Mouse (Mus musculus) gastrocnemius, postnatal 4 days (tissue): ENCODE measurements around the gene Hdgfl3. TPM values are rescaled to one million over a fixed set of nuclear protein-coding genes. Genes with fewer than 3 reads are reported as not detected.
A peak's percentile ranks its signal among the peaks of the same experiment; 100 is the strongest.

ENCODE experiments used
- DNase-seq, 2 experiments: peaks; one replicate each; pipeline ENCODE4 v3.0.0; 2021 to 2022; ENCODE audit warnings: low spot score in 2 of 2, mixed read lengths in 2 of 2
- total RNA-seq, 2 experiments: library from RNA; stranded (reverse); gene quantifications; 2 replicates each; pipeline ENCODE4 v1.2.3; 2021

The Hdgfl3 gene
- total RNA-seq, 2 experiments from 2014 or later: 11.8 to 12.3 TPM

DNA sequence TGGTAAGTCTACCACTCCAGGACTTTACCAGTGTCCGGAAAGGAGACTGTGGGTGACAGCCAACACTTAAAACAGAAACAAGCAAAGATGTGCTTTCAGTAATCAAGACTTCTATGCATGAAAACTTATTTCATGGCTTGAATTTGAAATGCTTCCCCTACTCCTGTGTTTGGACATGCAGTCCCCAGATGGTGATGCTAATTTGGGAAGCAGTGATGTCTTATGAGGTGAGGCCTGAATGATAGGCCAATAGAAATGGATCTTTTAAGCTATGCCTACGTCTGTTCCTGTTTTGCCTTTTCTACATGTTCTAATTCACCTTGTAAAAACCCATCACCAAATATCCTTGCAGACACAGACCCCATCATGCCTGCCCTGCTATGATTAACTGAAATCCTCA, 29.3 kb downstream of the Hdgfl3 start:
- no peak for DNase-seq

DNA sequence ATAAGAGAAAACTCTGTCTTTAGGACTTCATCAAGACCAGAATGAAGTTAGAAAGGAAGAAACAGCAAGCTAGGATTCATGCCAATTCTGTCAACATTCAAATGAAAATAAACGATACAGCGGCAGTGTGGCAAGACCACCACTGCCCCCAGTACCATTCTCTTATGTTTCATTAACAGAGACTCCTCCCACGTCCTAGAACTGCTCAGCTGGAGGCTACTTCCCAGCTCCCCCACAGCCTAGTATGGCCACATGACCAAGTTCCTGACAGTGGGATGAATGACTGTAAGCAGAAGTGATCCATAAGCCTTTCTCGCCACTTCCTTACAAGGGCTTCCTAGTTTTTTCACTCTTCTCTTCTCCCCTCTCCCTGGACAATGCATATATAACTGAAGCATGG, 30.2 kb downstream of the Hdgfl3 start:
- DNase-seq: no peak

DNA sequence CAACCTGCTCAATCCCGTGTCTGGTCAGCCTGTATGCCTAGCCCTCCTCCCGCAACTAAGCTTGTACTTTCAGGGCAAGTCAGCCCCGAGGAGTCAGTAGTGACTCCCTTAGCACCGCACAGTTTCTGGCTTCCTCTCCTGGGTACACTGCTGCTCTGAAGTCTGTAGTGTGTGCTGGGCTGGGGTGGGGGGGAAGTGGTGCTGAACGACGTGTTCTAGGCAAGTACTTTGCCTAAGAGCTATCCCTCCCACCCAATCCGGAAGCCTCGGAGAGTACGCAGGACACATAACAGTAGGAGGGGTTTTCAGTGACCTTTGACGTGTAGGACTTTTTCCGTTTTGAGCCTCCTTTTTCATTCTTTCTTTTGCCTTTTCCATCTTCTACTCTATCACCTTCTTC, 34.9 kb downstream of the Hdgfl3 start:
- no peak for DNase-seq

DNA sequence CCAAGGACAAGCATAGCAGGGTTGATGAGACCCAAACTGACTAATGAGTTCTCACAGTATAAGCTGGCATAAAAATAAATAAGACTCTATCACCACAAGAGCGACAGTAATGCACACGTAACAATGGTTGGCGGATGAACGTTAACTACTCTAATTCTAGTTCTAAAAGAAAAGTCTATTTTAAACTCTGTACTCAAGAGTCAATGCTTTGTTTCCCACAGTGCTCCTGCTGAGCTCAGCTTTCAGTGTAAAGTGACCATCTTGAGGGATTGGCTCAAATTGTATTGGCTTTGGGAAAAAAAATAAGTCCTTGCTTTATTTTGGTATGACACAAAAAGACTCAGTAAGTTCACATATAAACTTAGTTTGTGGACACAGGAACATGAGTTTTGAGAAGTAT, 49.1 kb downstream of the Hdgfl3 start:
- DNase-seq: no peak

DNA sequence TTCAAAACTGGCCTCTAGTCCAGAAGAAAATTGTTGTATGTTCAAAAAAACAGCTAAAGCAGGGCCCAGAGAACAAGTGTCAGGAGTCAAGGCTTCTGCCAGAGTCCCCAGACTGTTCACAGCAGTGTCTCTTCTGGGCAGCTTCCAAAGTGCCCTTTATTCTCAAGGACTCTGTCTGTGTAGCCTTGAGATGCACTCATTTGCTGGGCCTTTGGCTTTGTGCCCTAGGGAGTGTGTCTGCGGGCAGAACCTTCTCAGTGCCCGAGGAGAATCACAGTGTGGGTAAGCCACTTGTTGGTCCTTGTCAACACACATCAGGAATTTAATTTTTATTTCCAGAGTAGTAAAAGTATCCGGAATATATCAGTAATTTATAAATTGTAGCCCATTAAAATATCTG, 52.7 kb downstream of the Hdgfl3 start:
- no peak for DNase-seq

DNA sequence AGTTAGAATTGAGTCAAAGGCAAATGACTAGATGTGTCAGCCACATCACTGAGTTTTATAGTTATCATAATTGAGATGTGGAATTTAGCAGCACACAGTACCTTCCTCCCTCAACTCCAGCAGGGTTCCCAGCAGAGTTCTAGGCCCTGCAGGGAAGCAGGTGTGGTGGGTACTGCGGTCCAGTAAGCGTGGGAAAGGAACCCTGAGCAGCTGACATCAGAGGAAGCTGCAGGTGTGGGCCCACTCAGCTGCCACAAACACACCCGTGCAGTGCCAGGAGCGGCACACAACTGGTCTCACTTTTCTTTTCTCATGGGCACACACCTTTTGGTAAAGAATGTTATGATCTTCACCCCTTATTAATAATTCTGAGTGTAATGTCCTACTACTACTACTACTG, 53.5 kb downstream of the Hdgfl3 start:
- no peak for DNase-seq

DNA sequence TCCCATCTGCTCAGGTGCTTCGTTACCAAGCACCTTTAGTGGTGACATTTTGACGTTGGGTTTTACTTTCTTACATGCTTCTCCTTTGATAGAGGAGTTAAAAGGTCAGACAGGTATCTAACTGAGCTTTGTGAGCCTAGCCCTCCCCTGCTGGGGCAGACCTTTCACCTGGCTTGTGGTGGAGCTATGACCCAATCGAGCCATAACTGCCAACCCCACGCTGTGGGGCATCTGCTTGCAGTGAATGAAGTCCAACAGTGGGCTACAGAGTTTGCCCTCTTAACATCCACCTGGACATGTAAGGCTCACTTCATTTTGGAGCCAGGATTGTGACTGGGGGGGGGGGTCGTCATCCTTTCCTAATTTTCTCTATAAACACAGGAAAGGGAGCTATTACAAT, 54.0 kb downstream of the Hdgfl3 start:
- DNase-seq: no peak

DNA sequence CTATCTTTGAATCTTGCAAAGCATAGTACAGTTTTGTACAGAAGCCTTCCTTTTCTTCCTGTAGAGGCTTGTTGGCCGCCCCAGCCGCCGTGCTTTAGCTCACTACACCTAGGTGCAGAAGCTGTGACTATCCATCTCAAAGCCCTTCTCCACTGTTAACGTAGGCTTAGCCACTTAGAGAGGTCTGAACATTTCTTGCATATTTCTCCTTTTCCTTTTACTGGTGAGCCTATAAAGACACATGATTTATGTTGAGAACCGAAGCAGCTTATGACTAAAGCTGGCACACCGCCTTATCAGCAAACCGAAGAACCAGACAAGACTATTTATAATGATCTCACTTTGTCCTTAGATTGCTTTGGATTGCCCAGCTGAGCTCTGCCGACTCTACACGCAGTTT, 58.9 kb downstream of the Hdgfl3 start:
- no peak for DNase-seq

DNA sequence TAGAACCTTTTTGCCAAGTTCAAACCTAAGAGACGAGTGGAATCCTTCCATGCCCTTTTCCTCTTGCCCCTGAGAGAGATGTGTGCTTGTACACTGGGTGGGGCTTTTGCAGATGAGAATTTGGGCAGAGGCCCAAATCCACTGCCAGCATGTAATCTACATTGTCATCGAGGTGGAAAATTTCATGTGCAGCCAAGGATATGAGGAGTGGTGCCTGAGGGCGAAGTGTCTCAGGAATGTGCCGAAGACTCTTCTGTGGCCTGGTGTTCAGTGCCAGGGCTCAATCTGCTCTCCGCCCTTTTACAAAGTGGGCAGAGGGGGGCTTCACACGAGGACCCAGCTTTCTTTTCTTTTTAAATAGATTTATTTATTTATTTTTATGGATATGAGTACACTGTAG, 59.6 kb downstream of the Hdgfl3 start:
- DNase-seq: no peak

DNA sequence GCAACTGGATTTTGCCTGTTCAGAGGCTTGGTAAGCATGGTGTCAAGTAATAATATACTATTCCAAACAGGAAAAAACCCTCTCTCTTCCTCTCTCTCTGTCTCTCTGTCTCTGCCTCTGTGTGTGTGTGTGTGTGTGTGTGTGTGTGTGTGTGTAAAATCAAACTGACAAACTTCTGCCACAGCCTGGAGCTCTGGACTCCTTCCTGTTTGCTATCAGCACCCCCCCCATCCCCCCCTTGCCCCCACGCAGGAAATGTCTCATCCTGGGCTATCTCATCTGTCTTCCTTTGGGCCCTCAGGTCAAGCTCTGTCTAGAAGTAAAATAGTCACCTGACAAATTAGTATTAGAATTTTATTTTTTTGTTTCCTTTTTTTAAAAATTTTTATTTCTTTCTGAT, 60.5 kb downstream of the Hdgfl3 start:
- DNase-seq: no peak

DNA sequence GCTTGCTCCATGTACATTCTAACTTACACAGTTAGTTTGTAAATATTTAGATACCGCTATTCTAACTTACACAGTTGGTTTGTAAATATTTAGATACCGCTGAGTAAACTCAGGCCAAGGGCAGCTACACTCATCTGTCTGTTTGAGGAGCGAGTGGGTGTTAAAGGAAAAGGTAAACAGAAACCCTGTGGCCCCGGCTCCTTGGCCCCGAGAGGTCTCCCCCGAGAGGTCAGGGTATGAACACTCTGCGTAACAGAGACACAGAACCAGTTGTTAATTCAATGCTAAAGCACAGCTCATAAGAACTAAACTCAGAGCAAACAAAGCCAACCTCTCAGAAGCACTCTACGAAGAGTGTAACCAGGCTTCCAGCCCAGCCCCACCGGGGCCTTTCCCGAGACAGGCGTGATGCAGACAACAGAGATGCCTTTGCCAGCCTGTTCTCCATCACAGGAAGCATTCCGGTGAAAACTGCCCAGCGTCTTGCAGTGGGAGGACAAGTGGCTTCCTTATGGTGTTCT, 61.7 kb downstream of the Hdgfl3 start:
- DNase-seq: peak in 1 of 2 experiments; percentile 14

DNA sequence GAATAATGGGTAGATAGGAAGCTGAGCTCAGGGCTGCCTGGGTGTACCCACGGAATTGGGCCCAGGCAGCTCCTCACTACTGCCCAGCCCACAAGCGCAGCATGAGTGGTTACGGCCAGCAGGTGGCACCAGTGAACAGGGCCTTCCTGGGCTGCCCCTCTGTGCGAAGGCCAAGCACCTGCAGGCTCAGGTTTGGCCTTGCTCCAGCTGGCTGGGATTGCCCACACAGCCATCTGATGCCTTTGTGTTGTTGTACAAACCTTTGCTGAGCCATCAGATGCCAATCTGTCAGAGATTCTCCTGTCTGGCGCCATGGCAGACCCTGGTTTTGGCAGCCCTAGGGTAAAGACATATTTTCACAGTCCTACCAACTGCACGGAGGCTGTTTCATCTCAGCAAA, 66.1 kb downstream of the Hdgfl3 start:
- DNase-seq: peak; percentile 37 to 65

DNA sequence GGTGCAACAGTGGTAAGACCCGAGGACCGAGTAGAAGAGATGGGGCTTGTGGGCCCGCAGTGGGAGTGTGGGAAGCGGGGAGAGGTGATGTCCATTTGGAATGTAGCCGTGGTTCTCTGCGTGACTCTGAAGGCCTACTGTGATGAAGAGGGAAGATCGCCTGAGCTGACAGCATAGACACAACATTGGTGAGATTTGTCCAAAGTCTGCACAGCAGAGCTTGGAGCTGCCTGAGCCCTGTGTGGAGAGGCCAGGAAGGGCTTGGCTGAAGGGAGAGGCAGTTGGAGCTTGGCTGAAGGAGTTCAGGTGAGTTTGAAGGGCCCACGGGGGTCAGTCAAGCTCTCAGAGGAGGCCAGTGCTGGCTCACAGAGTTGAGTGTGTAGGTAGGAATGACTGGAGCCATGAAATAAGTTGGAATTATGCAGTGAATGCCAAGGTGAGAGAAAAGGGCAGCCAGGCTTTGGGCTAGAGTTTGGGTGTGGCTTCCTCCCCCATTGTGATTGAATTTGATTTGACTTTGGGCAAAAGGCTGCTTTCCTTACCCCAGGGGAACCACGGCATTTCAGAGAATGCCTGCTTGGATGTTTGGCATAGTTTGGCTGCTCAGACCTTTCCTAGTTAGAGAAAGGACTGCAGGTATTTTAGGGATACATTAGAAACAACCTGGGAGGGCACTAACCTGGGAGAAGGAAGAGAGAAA, 66.9 kb downstream of the Hdgfl3 start:
- peak in 1 of 2 experiments; percentile 9 for DNase-seq

DNA sequence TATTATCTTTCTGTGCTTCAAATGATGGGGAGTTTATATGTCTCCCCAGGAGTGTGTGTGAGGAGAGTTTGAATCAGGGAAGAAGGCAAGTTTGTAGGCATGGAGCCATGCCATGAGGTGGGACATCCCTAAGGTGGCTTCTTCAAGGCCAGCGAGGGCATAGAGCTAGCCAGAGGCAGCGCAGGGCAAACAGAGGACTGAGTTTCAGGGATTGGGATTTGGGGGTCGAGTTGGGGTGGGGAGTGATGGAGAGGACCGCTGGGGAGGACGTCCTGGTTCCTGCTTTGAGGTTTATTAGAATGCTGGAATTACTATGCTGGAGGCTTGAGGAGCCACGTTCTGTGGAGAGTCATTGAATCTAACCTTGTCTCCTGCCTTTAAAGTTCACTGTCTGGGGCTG, 68.3 kb downstream of the Hdgfl3 start:
- DNase-seq: no peak

DNA sequence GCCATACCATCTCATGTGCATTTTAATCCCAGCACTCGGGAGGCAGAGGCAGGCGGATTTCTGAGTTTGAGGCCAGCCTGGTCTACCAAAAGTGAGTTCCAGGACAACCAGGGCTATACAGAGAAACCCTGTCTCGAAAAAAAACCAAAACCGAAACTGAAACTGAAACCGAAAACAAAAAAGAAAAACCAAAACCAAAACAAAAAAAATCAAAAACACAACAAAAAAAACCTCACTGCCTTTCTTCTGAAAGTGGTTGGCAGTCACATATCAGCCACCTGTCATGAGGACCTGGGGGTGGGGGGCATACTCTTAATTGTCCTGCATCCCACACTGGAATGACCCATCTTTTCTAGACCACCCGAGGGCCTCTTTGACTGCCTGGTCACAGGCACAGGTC, 69.7 kb downstream of the Hdgfl3 start:
- no peak for DNase-seq

DNA sequence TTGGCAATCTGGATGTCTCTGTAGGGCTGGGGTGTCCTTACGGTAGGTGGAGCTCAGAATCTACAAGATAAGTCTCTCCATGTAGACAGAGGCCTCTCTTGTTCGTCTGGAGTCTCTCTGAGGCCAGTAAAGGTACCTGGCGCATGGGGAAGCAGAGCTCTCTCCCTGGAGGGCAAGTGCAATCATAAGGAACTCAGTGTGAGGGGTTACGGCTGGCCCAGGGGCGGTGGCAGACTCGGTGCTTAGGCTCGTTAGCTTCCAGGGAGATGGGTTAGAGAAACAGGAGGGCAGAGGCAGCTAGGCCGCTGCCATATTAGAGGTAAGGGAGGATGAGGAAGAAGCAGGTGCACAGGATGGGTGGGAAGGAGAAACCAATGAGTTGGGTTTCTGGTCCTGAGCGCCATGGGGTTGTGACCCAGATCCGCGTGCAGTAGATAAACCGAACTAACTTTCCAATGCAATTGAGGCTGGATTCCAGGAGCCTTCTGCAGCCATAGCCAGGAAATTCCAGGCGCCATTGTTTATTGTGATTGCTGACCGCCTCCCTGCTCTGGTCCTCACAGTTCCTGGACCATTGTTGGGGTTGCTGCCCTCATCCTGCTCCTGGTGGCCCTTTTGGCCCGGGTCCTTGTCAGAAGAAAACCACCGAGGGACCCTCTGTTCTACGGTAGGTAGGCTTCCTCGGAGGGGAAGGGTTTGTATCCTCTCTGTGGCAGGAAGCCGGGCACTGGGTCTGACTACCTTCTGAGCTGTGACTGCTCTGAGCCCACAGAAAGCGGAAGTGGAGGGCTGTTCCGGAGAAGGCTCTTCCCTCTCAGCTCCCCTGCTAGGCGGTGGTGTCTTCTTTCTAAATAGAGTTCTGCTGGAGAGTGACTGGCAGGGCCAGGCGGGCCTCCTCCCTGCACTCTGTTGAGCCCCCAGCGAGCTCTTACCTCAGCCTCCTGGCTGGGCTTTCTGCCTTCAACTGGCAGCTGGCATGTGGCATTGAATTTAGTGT, 71.4 kb downstream of the Hdgfl3 start:
- DNase-seq: peak in 1 of 2 experiments; percentile 36

DNA sequence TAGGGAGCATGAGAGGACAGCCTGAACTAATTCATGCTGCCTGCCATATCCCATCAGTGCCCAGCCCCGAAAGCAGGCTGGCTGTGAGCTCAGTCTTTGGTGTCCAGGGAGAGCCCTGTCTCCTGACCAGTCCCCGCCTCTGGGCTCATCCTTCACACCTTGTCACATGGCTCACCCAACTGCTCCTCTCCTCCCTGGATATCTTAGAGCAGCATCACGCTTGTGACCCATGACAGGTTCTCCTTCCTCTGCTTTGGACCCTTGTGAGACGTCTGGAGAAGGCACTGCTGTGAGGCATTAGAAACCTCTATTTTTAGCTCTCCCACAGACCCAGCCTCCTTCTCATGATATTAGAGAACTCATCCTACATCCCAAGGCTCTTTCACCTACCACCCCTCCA, 72.4 kb downstream of the Hdgfl3 start:
- DNase-seq: no peak

DNA sequence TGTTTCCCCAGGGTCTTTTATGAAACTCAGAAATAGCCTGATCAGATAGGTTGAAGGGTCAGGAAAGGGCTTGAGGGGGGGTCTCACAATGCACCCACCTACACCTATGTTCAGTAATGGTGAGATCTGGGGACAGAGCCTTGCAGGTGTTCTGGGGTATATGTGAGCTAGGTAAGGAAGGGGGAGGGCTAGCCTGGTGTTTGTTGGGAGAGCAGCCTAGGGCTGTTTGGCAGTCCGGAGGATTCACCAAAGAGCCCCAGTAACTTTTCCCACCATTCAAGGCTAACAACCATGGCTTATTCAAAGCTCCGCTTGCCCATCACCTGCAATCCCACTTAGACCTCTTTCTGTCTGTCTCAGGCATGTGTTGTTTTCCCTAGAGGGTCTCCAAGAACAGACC, 72.8 kb downstream of the Hdgfl3 start:
- no peak for DNase-seq

DNA sequence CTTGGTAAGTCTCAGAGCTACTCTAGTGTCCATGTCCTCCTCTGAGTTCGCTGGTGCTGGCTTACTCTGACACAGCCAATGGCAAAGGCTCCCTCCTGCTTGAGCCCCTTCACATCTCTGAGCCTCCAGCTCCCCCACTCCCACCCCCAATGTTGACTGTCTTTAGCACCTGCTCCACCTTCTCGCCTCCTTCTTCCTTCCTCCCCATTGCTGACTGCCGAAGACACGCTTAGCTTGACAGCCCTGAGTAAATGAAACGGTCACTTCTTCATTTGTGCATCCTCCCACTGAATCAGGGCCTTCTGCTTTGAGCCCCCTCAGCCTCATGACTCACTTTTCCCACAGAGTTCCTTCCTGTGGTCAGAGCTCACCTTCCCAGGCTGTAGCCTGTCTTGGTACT, 73.3 kb downstream of the Hdgfl3 start:
- no peak for DNase-seq

DNA sequence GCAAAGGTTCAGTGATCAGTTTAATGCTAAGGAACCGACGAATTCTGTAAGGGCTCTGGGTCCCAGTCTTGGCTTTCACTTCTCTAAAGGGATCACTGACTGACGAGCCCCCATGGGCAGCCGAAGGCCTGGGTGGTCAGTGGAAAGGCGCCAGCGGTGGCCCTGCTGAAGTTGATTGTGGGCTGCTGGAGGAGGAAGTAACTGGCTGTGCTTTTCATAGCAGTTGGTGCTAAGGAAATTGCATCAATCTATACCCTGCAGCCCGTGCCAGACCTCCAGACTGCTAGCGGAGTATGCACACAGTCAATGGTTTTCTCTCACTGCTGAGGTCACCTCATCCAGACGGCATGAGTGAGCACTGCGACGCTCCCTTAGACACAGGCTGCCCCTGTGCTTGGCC, 74.2 kb downstream of the Hdgfl3 start:
- no peak for DNase-seq

DNA sequence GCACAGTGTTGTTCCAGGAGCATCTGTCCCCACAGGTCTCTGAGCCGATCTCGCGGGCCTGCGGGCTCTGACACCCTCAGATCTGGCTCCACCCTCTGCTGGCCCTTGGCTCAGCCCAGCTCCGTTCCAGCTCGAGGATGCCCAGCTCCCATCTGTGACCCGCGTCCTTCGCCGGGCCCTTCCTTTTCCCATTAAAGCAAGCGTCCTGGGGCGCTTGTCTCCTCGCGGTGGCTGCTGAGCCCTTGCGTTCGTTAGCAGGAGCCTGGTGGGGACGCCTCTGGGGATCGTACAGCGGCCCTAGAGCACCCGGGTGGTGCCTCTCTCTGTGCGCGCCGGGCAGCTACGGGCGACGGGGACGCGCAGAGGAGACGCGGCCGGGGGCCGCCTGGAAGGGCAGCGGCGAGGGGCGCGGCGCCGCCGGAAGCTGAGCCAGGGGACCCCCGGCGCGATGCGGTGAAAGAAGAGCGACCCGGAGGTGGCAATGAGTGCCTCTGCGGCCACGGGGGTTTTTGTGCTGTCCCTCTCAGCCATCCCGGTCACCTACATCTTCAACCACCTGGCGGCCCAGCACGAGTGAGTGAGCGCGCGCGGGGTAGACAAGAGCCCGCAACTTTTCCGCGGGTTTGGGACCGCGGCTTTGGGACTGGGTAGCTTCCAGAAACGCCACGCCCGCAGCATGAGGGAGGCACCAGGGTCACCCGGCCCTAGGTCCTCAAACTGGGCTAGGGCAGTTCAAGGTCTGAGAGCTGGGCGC, 75.1 kb downstream of the Hdgfl3 start, which contains the start of gene Tm6sf1:
Gene Tm6sf1 (plus strand): TSS at position 34 of the 754 bp plus-strand sequence.
- peak; percentile 29 to 57 for DNase-seq
